Mouse (Mus musculus) cerebral cortex, adult 2 months (tissue): ENCODE measurements around the gene Rabgap1l.

ENCODE experiments used
- WGBS: fragments of 180-500 bp; shearing (Covaris S2); methylation state at CpG from one replicate; pipeline ENCODE4 v1.1.7; 2018; 5-methylcytosine and 5-hydroxymethylcytosine counted together

Gene Rabgap1l

DNA sequence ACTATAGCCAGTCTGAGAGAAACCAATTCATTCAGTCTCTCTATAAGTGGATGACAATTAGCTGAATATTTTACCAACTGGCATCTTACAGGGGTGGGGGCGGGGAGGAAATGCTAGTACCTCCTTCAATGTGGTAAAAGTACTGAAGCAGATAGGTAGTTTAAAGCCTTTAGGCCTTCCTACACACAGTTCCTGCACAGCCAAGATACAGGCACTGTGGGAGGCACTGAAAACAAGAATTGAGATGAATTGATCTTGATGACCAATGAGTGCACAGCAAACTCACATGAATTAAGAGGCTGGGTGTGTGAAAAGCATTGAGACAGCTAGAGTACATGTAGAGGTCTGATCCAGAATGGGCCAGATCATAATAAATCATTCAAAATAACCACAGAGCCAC lies 349.5 kb downstream of the Rabgap1l start:
- 79% methylated on average over 1 of the region's 1 CpGs for WGBS

GRCm38 (mm10) chr1:160441679-160442078 lies 351.3 kb downstream of the Rabgap1l start:
- WGBS: 51% methylated on average over 2 of the region's 2 CpGs

- 84% methylated on average over 5 of the region's 5 CpGs for WGBS
Measured at GRCm38 (mm10) chr1:160441161-160441560, 351.9 kb downstream of the Rabgap1l start.

DNA sequence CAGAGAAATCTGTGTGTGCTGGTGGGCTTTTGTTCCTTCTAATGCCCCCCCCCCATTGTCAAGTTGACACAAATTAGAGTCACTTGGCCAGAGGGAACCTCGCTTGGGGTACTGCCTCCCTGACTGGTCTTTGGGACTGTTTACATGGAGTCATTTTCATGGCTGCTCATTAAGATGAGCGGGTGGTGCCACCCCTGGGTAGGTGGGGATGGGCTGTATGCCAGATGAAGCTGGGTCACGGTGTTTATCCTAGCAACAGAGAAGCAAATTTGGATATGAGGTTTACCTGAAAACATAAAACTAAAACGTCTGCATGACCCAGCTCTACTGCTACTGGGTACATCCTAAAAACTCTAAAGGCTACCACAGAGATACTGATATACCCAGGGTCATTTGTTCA lies 354.2 kb downstream of the Rabgap1l start:
- 62% methylated on average over 4 of the region's 4 CpGs for WGBS

- 88% methylated on average over 5 of the region's 5 CpGs for WGBS
Measured at GRCm38 (mm10) chr1:160417196-160417854, 375.7 kb downstream of the Rabgap1l start.

- WGBS: 33% methylated on average over 5 of the region's 5 CpGs
Measured at GRCm38 (mm10) chr1:160410822-160411221, 382.2 kb downstream of the Rabgap1l start.

GRCm38 (mm10) chr1:160409689-160410088 lies 383.3 kb downstream of the Rabgap1l start:
- 95% methylated on average over 4 of the region's 4 CpGs for WGBS

GRCm38 (mm10) chr1:160409123-160409522 lies 383.9 kb downstream of the Rabgap1l start:
- 86% methylated on average over 1 of the region's 1 CpGs for WGBS

DNA sequence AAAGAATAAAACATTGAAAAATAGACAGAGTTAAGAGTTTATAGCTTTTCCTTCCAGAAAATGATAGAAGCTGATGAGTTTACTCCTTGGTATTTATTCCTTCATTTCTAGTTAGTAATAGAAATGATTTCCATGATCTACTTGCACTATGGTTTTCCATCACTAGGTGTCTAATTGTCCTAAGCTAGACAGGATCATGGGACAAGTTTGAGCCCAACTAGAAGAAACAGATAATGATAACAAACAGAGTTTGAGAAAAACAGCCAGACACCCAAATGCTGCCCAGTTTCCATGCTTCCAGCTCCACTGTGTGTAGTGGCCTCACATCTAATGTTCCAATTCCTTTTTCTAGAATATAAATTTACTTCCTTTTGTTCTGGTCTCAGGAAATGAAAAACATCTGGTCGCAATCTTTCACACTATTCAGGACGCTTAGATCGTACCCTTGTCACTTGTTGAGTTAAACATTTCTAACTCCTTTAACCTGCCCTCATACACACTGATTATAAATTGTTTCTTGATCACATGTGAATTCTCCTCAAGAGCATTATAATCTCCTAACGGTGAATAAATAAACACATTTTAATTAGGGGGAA lies 384.6 kb downstream of the Rabgap1l start:
- WGBS: 77% methylated on average over 4 of the region's 4 CpGs

- 81% methylated on average over 2 of the region's 2 CpGs for WGBS
Measured at GRCm38 (mm10) chr1:160397037-160397436, 396.0 kb downstream of the Rabgap1l start.

DNA sequence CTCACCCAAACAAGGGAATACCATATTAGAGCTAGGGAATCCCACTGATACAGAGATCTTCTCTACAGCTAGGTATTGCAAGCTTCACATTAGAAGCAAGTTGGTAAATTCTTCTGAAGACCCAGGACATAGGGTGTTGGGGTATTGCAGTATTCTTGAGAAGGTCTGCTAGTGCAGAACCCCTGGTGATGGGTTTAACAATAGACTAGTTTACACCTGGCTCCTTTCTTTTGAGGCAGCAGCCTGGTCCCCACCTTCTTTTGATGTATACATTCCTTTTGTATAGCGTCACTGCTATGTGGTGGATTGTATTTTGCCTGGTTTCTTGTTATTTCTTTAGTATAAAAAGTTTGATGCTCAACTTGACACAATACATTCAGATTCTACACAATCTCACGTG lies 405.6 kb downstream of the Rabgap1l start:
- 75% methylated on average over 2 of the region's 2 CpGs for WGBS

DNA sequence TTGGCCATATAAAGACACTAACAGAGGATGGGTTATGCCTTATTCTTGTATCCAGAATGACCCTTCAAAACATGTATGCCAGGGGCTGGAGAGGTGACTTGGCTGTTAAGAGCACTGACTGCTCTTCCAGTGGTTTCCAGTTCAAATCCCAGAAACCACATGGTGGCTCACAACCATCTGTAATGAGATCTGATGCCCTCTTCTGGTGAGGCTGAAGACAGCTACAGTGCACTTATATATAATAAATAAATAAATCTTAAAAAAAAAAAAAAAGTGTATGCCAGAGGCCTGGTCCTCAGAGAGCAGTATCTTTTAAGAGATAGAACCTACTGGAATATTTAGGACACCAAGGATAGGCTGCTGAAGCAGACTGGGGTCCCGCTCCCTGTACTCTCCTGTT lies 414.6 kb downstream of the Rabgap1l start:
- 100% methylated on average over 1 of the region's 1 CpGs for WGBS

- 28% methylated on average over 10 of the region's 10 CpGs for WGBS
Measured at GRCm38 (mm10) chr1:160377337-160378336, 415.4 kb downstream of the Rabgap1l start.

GRCm38 (mm10) chr1:160373306-160373705 lies 419.7 kb downstream of the Rabgap1l start:
- WGBS: 85% methylated on average over 7 of the region's 7 CpGs

- 9% methylated on average over 1 of the region's 1 CpGs for WGBS
Measured at GRCm38 (mm10) chr1:160370552-160370951, 422.5 kb downstream of the Rabgap1l start.

DNA sequence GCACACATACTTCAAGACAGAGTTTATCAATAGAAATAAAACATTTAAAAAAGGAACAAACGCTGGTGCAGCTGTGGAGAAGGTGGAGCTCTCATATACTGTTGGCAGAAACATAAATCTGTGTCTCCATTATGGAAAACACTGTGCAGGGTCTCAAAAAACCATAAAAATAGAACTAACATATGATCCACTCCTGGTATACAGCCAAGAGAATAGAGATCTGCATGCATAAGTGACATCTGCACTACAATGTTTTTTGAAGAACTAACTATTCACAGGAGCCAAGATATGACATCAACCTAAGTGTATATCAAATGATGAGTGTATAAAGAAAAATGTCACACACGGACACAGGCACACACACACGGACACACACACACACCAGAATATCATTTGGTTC lies 426.4 kb downstream of the Rabgap1l start:
- 42% methylated on average over 3 of the region's 3 CpGs for WGBS

GRCm38 (mm10) chr1:160353732-160354455 lies 439.1 kb downstream of the Rabgap1l start:
- 88% methylated on average over 6 of the region's 6 CpGs for WGBS

GRCm38 (mm10) chr1:160352309-160352708 lies 440.7 kb downstream of the Rabgap1l start:
- WGBS: 22% methylated on average over 4 of the region's 4 CpGs

DNA sequence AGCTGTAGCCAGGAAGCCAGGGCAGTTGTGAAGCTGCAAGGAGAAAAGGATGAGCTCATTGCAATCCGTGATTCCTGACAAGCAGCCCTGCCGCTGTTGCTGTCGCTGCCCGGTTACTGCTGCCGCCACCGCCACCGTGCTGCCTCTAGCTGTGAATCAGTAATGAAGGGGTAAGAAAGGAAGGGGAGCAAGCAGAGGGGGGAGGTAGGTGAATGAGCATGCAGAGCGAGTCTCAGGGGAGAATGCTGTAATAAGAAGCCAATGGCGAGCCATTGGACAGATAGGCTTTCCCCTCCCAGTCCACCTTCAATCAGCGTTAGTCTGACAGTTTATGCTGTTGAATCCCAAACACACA lies 441.2 kb downstream of the Rabgap1l start:
- 2% methylated on average over 10 of the region's 10 CpGs for WGBS

GRCm38 (mm10) chr1:160351146-160351879 lies 441.7 kb downstream of the Rabgap1l start:
- WGBS: 10% methylated on average over 11 of the region's 13 CpGs

DNA sequence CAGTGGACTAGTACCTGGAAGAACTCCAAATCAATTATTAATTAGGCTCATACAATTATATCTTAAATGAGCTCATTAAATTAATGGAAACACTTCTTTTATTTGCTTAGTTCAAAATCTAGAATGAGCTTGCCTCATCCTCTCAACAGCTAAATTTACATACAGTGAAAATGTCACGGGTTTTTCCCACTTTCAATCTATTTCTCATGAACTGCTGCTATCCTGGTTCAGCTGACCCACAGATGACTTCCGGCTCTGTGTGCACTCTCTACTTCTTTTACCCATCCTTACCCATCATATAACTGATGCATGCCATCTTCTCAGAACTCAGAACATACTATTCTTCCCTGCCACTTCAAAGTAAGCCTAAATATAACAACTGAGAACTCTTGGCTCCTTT lies 452.4 kb downstream of the Rabgap1l start:
- 77% methylated on average over 2 of the region's 2 CpGs for WGBS
